Mouse (Mus musculus): ENCODE measurements at regions not wholly inside any gene's neighbourhood (a gene's known extent, or its start where the extent isn't known, plus 50 kb on each side); places are given as distances from the start of the nearest gene placed in this dataset.

DNA sequence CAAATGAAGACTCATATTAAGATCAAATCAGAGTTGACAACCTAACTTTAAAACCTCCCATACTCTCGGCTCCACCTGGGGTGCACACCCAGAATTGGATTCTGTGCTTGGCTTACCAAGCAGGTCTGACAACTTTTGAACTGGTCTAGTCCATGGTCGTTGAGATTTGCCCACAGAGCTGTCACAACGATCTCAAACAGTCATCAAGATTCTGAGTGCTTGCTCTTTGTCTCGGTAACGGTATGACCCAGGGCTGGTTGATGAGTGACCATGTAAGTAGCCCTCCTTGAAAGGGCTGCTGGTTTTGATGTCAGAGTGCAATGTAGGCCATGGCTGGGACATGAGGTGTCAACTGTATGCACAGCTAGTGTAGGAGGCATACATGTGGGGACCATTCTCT, 58.7 kb upstream of the Rasl11b start:
- Histone ChIP-seq H3K4me2 (ENCODE audit: low read depth, low read length) (no peak overlapping the region), H3K36me3 (replicated peaks; ENCODE audit: control insufficient read depth, insufficient read depth, low read length) (no peaks in the 10 kb centered on the region), H3K4me3 (ENCODE audit: low read depth, low read length) (no peak overlapping the region), H3K27ac (ENCODE audit: low read depth) (no peak overlapping the region), H3K9ac (replicated peaks; ENCODE audit: low read depth, low read length) (no peak overlapping the region), H3K27me3 (ENCODE audit: control insufficient read depth, insufficient read depth, low read length) (no peaks in the 10 kb centered on the region), H3K9me3 (replicated peaks; ENCODE audit: control insufficient read depth, low read length) (no peaks in the 10 kb centered on the region), H3K4me1 (ENCODE audit: control insufficient read depth, insufficient read depth) (peaks cover 4% of the 10 kb centered on the region)
- DNase-seq (ENCODE audit: low spot score), result no peak
- 50% methylated on average over 5 of the region's 5 CpGs for WGBS
- no peak for ATAC-seq (ENCODE audit: insufficient read depth, low read depth)
- TF ChIP-seq CTCF (IDR thresholded peaks at IDR 0.05; ENCODE audit: low read depth), result no peak
- no peak for TF ChIP-seq EP300 (IDR thresholded peaks at IDR 0.05; ENCODE audit: low read depth)

DNA sequence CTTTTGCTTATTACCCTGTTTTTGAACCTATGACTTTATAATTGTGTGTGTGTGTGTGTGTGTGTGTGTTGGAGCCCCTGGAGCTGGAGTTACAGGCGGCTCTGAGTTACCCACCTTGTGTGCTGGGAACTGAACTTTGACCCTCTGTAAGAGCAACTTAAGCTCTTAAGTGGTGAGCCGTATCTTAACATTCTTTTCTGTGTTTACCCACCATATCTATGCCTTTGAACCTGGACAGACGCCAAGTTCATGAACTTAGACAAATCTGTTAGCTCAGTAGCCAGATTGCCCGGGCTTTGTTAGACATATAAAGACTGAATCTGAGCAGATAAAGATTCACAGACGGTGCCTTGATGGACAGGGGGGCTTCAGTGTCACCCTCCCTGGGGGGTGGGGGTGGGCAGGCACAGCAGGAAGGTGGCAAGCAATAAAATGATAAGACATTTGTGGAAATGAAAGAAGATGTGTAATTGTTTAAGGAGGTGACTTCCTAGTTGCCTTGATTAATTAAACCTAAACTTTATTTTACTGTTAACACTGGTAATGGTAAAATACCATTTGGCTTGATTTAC, 58.1 kb upstream of the Rasl11b start:
- Histone ChIP-seq H3K4me1 (ENCODE audit: control insufficient read depth, insufficient read depth) (peaks cover 7% of the 10 kb centered on the region), H3K27me3 (ENCODE audit: control insufficient read depth, insufficient read depth, low read length) (no peaks in the 10 kb centered on the region), H3K36me3 (replicated peaks; ENCODE audit: control insufficient read depth, insufficient read depth, low read length) (no peaks in the 10 kb centered on the region), H3K9ac (replicated peaks; ENCODE audit: low read depth, low read length) (no peak overlapping the region), H3K4me2 (ENCODE audit: low read depth, low read length) (no peak overlapping the region), H3K9me3 (replicated peaks; ENCODE audit: control insufficient read depth, low read length) (no peaks in the 10 kb centered on the region), H3K4me3 (ENCODE audit: low read depth, low read length) (no peak overlapping the region), H3K27ac (ENCODE audit: low read depth) (no peak overlapping the region)
- DNase-seq (ENCODE audit: low spot score) (no peak), ATAC-seq (ENCODE audit: insufficient read depth, low read depth) (peak; percentile 27; the same call in 1 of the 2 replicates)
- WGBS, result 10% methylated on average over 5 of the region's 5 CpGs
- TF ChIP-seq CTCF (IDR thresholded peaks at IDR 0.05; ENCODE audit: low read depth) (no peak), EP300 (IDR thresholded peaks at IDR 0.05; ENCODE audit: low read depth) (no peak)

DNA sequence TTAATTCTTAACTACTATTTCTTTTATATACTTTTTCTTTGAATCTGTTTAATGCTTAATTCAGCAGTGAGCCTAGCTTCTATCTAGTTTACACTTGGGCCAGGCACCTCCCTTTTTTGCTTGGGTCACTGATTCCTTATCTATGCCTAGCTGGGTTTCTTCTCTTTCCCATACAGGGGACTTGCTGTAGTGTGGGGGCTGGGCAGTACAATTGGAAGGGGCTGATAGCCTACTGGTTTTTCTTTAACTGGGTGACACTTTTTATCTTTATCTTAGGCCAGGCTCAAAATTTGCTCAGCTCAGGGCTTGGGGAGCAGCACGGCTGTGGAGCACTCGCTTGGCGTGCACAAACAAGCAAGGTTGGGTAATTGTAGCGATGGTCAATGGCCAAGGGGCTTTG, 51.1 kb upstream of the Rasl11b start:
- WGBS, result 77% methylated on average over 4 of the region's 4 CpGs
- ATAC-seq (ENCODE audit: insufficient read depth, low read depth), result no peak

DNA sequence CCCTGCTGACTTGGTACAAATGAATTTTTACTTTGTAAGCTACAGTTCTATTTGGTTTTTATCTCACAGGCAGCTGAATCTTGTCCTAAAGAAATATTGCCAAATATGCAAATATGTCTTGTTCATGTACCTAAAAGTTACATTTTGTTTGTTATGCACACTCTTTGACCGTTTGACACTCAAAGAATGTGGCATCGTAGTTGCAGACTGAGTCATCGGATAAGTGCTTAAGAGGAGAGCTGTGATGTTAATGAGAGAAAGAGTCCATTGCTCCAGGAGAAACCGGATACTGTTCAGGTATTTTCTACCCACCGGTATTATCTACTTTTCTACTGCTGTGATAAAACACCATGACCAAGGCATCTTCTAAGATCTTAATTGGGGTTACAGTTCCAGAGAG, 50.3 kb upstream of the Rasl11b start:
- Histone ChIP-seq H3K9me3 (replicated peaks; ENCODE audit: control insufficient read depth, low read length) (no peaks in the 10 kb centered on the region), H3K9ac (replicated peaks; ENCODE audit: low read depth, low read length) (no peak overlapping the region), H3K36me3 (replicated peaks; ENCODE audit: control insufficient read depth, insufficient read depth, low read length) (no peaks in the 10 kb centered on the region), H3K4me1 (ENCODE audit: control insufficient read depth, insufficient read depth) (peaks cover 38% of the 10 kb centered on the region), H3K4me3 (ENCODE audit: low read depth, low read length) (no peak overlapping the region), H3K4me2 (ENCODE audit: low read depth, low read length) (no peak overlapping the region), H3K27ac (ENCODE audit: low read depth) (peak overlapping the region; percentile 60; the same call in 1 of the 2 replicates), H3K27me3 (ENCODE audit: control insufficient read depth, insufficient read depth, low read length) (no peaks in the 10 kb centered on the region)
- no peak for ATAC-seq (ENCODE audit: insufficient read depth, low read depth)
- 29% methylated on average over 5 of the region's 5 CpGs for whole genome bisulfite sequencing
- TF ChIP-seq EP300 (IDR thresholded peaks at IDR 0.05; ENCODE audit: low read depth) (no peak), CTCF (IDR thresholded peaks at IDR 0.05; ENCODE audit: low read depth) (no peak)
- DNase-seq (ENCODE audit: low spot score), result peak; percentile 69

More for the DNA sequence above, 51.1 kb upstream of the Rasl11b start:
- peaks cover 38% of the 10 kb centered on the region for H3K4me1 ChIP-seq (ENCODE audit: control insufficient read depth, insufficient read depth)
- no peak for DNase-seq (ENCODE audit: low spot score)
- no peaks in the 10 kb centered on the region for H3K27me3 ChIP-seq (ENCODE audit: control insufficient read depth, insufficient read depth, low read length)
- no peak overlapping the region for H3K4me3 ChIP-seq (ENCODE audit: low read depth, low read length)
- H3K36me3 ChIP-seq (replicated peaks; ENCODE audit: control insufficient read depth, insufficient read depth, low read length), result no peaks in the 10 kb centered on the region
- no peak for TF ChIP-seq EP300 (IDR thresholded peaks at IDR 0.05; ENCODE audit: low read depth)
- no peak for TF ChIP-seq CTCF (IDR thresholded peaks at IDR 0.05; ENCODE audit: low read depth)
- H3K4me2 ChIP-seq (ENCODE audit: low read depth, low read length), result no peak overlapping the region
- H3K9me3 ChIP-seq (replicated peaks; ENCODE audit: control insufficient read depth, low read length), result no peaks in the 10 kb centered on the region
- no peak overlapping the region for H3K9ac ChIP-seq (replicated peaks; ENCODE audit: low read depth, low read length)
- H3K27ac ChIP-seq (ENCODE audit: low read depth), result peak overlapping the region; percentile 60; the same call in 1 of the 2 replicates

Measured in heart, postnatal 0 days (tissue).